Mouse (Mus musculus) liver, embryonic 13.5 days (tissue): ENCODE measurements around the gene Glce. TPM values are rescaled to one million over a fixed set of nuclear protein-coding genes. Genes with fewer than 3 reads are reported as not detected.

ENCODE experiments used
- ATAC-seq: fragments of 200-750 bp; cut with Nextera tagmentation; 2 replicates; pipeline ENCODE4 v1.8.0; 2017; ENCODE audit warnings: low read depth, mild to moderate bottlenecking, moderate number of reproducible peaks, moderate library complexity
- DNase-seq: peaks from one replicate; pipeline ENCODE4 v3.0.0; 2022
- H3K27ac ChIP-seq: fragments of 300-500 bp; sonication (generic); 2 replicates; pipeline ENCODE4 v1.5.1; 2015; ENCODE audit warnings: moderate library complexity, mild to moderate bottlenecking, inconsistent platforms
- H3K27me3 ChIP-seq: fragments of 300-500 bp; sonication (generic); 2 replicates; pipeline ENCODE4 v1.6.1; 2015; ENCODE audit warnings: mild to moderate bottlenecking, inconsistent platforms
- H3K36me3 ChIP-seq: fragments of 300-500 bp; sonication (generic); 2 replicates; pipeline ENCODE4 v1.6.1; 2015; ENCODE audit warnings: mild to moderate bottlenecking, inconsistent platforms
- H3K4me1 ChIP-seq: fragments of 300-500 bp; sonication (generic); replicated peaks from 2 replicates; pipeline ENCODE4 v1.6.1; 2015; ENCODE audit warnings: inconsistent platforms
- H3K4me2 ChIP-seq: fragments of 300-500 bp; sonication (generic); 2 replicates; pipeline ENCODE4 v1.6.1; 2015; ENCODE audit warnings: inconsistent platforms, mild to moderate bottlenecking, moderate library complexity
- H3K4me3 ChIP-seq: fragments of 300-500 bp; sonication (generic); replicated peaks from 2 replicates; pipeline ENCODE4 v1.5.1; 2015; ENCODE audit warnings: mild to moderate bottlenecking, inconsistent platforms
- H3K9ac ChIP-seq: fragments of 300-500 bp; sonication (generic); 2 replicates; pipeline ENCODE4 v1.6.1; 2015; ENCODE audit warnings: mild to moderate bottlenecking, inconsistent platforms
- H3K9me3 ChIP-seq: fragments of 300-500 bp; sonication (generic); replicated peaks from 2 replicates; pipeline ENCODE4 v1.6.1; 2016; ENCODE audit warnings: inconsistent platforms
- WGBS: fragments of 180-500 bp; shearing (Covaris S2); methylation state at CpG from one replicate; pipeline ENCODE4 v1.1.7; 2015; ENCODE audit not compliant: insufficient replicate concordance; 5-methylcytosine and 5-hydroxymethylcytosine counted together
- polyA plus RNA-seq: library from polyadenylated mRNA; unstranded; fragments of >200 nt; fragmentation: Nextera tagmentation; extraction: Ambion mirVana; gene quantifications from 2 replicates; pipeline ENCODE4 v1.2.1, GENCODE M21; 2015

Glce gene
- 5.3 and 7.6 TPM in 2 replicates for polyA plus RNA-seq

GRCm38 (mm10) chr9:62122508-62123215, at the start of gene Glce:
Glce (minus strand) TSS chr9:62122655.
- peak within 1 kb of the TSS; percentile 99 for H3K4me2 ChIP-seq
- DNase-seq (peak; percentile 98), ATAC-seq (peak; percentile 99)
- H3K9me3 ChIP-seq: no peaks in the 10 kb centered on the region
- H3K4me3 ChIP-seq: peak within 1 kb of the TSS; percentile 81
- peaks cover 26% of the 10 kb centered on the region for H3K4me1 ChIP-seq
- H3K27me3 ChIP-seq: peaks cover 12% of the 10 kb centered on the region
- peak within 1 kb of the TSS; percentile 79 for H3K27ac ChIP-seq
- under 1% methylated on average over 51 of the region's 51 CpGs for WGBS
- peak within 1 kb of the TSS; percentile 90 for H3K9ac ChIP-seq
- H3K36me3 ChIP-seq: no peaks in the 10 kb centered on the region

DNA sequence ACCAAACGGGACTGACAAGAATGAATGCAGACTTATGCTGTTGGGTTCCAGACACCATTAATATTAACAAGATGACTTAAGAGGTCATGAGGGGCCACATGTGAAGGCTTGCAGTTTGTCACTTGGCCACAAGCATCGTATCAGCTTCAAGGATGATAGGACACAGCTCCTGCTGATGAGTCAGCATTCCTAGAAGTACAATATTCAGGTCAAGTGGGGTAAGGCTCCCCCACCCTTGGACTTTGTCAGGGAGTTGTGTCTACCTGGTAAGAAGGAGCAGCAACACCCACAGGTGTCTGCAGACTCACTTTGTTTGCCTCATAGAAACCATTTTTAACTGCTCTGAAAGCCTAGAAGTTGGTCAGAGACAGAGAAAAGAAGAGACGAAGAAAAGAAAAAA, 49.8 kb upstream of the Glce start:
- Histone ChIP-seq H3K4me1 (no peaks in the 10 kb centered on the region), H3K9me3 (no peaks in the 10 kb centered on the region), H3K9ac (no peak overlapping the region), H3K27me3 (no peaks in the 10 kb centered on the region), H3K27ac (no peak overlapping the region), H3K4me3 (no peak overlapping the region), H3K36me3 (no peaks in the 10 kb centered on the region), H3K4me2 (no peak overlapping the region)
- 41% methylated on average over 3 of the region's 3 CpGs for WGBS
- ATAC-seq (no peak), DNase-seq (no peak)

- H3K36me3 ChIP-seq: no peaks in the 10 kb centered on the region
- H3K9me3 ChIP-seq: no peaks in the 10 kb centered on the region
- H3K4me1 ChIP-seq: no peaks in the 10 kb centered on the region
- DNase-seq: no peak
- H3K4me3 ChIP-seq: no peak overlapping the region
- H3K27ac ChIP-seq: no peak overlapping the region
- H3K4me2 ChIP-seq: no peak overlapping the region
- H3K27me3 ChIP-seq: no peaks in the 10 kb centered on the region
- ATAC-seq: no peak
- WGBS: 62% methylated on average over 2 of the region's 2 CpGs
- H3K9ac ChIP-seq: no peak overlapping the region
Observed at GRCm38 (mm10) chr9:62170921-62171320, 48.5 kb upstream of the Glce start.

DNA sequence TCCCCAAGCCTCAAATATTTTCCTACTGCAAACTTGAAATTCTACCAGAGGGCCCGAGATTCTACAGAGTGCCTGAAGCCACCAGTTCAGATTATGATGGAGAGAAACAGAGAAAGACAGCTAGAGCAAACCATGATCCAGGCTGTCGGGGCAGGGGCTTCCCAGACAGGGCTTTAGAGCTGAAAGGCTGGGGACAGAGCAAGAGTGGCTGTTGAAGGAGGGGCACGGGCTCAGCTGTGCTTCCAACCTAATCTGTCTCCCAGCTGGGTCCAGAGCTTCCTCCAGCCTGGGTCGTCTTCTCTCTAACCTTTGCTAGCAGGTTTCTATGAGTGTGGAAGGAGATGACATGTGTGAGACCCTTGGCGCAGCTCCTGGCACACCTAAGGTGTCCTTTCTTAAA, 44.2 kb upstream of the Glce start:
- ATAC-seq: no peak
- 51% methylated on average over 5 of the region's 5 CpGs for WGBS
- Histone ChIP-seq H3K27me3 (no peaks in the 10 kb centered on the region), H3K36me3 (no peaks in the 10 kb centered on the region), H3K4me2 (no peak overlapping the region), H3K4me3 (no peak overlapping the region), H3K4me1 (no peaks in the 10 kb centered on the region), H3K9ac (no peak overlapping the region), H3K27ac (no peak overlapping the region), H3K9me3 (no peaks in the 10 kb centered on the region)
- no peak for DNase-seq

DNA sequence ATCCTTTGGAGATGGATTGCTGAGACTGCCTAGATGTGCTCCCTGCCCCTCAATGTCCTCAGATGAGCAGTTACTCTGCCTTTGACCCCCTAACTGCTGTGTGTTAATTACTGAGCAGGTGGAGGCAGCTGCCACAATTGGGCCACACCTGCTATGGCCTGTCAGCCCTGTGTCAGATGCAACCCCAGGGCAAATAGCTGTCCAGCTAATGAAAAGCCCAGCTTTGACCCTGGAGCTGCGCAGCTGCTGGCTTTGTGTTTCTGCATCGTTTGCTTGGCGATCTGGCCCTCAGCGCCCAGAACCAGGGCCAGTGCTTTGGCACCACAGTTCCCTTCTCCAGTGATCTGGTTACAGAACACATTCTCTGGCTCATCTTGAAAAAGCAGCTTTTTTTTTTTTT, 43.7 kb upstream of the Glce start:
- no peaks in the 10 kb centered on the region for H3K36me3 ChIP-seq
- no peak overlapping the region for H3K4me3 ChIP-seq
- H3K27ac ChIP-seq: no peak overlapping the region
- 78% methylated on average over 4 of the region's 4 CpGs for WGBS
- ATAC-seq (no peak), DNase-seq (no peak)
- H3K27me3 ChIP-seq: no peaks in the 10 kb centered on the region
- no peak overlapping the region for H3K9ac ChIP-seq
- no peaks in the 10 kb centered on the region for H3K9me3 ChIP-seq
- no peak overlapping the region for H3K4me2 ChIP-seq
- no peaks in the 10 kb centered on the region for H3K4me1 ChIP-seq

- Histone ChIP-seq H3K9me3 (no peaks in the 10 kb centered on the region), H3K27me3 (no peaks in the 10 kb centered on the region), H3K36me3 (no peaks in the 10 kb centered on the region), H3K4me3 (no peak overlapping the region), H3K4me2 (no peak overlapping the region), H3K27ac (no peak overlapping the region), H3K9ac (no peak overlapping the region), H3K4me1 (no peaks in the 10 kb centered on the region)
- ATAC-seq (no peak), DNase-seq (no peak)
- WGBS: 59% methylated on average over 4 of the region's 4 CpGs
Observed at GRCm38 (mm10) chr9:62162889-62163291, 40.4 kb upstream of the Glce start.

- no peak overlapping the region for H3K27ac ChIP-seq
- ATAC-seq: no peak
- WGBS: 50% methylated on average over 6 of the region's 6 CpGs
Observed at GRCm38 (mm10) chr9:62160788-62161187, 38.3 kb upstream of the Glce start.

GRCm38 (mm10) chr9:62158746-62159145, 36.3 kb upstream of the Glce start:
- Histone ChIP-seq H3K27ac (no peak overlapping the region), H3K9me3 (no peaks in the 10 kb centered on the region), H3K4me3 (no peak overlapping the region), H3K27me3 (no peaks in the 10 kb centered on the region), H3K4me2 (no peak overlapping the region), H3K9ac (no peak overlapping the region), H3K36me3 (no peaks in the 10 kb centered on the region), H3K4me1 (no peaks in the 10 kb centered on the region)
- DNase-seq (no peak), ATAC-seq (no peak)
- whole genome bisulfite sequencing: 62% methylated on average over 4 of the region's 4 CpGs

More at GRCm38 (mm10) chr9:62160788-62161187, 38.3 kb upstream of the Glce start:
- H3K4me2 ChIP-seq: no peak overlapping the region
- H3K9me3 ChIP-seq: no peaks in the 10 kb centered on the region
- no peaks in the 10 kb centered on the region for H3K4me1 ChIP-seq
- H3K9ac ChIP-seq: no peak overlapping the region
- no peaks in the 10 kb centered on the region for H3K27me3 ChIP-seq
- DNase-seq: no peak
- H3K4me3 ChIP-seq: no peak overlapping the region
- no peaks in the 10 kb centered on the region for H3K36me3 ChIP-seq

DNA sequence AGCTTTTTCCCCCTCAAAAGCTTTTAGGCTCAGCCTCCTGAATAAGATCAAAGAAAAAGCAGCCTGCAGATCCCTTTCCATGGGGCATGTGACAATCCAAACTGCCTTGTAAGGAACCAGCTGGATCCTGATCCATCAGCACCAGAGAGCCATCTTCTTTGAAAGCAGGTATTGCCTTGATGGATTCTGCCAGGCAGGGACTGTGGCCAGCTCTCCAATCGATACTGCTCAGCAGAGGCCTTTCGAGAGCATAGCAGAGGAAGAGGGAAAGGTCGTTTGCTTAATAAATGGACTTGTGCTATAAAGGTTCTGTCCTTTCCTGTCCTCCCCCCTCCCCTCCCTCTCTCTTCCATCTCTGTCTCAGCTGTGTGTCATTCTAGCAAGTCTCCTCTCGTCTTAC, 33.4 kb upstream of the Glce start:
- WGBS: 31% methylated on average over 4 of the region's 4 CpGs
- Histone ChIP-seq H3K36me3 (no peaks in the 10 kb centered on the region), H3K4me1 (no peaks in the 10 kb centered on the region), H3K9ac (no peak overlapping the region), H3K27ac (no peak overlapping the region), H3K4me3 (no peak overlapping the region), H3K27me3 (no peaks in the 10 kb centered on the region), H3K4me2 (no peak overlapping the region), H3K9me3 (no peaks in the 10 kb centered on the region)
- ATAC-seq (no peak), DNase-seq (no peak)

DNA sequence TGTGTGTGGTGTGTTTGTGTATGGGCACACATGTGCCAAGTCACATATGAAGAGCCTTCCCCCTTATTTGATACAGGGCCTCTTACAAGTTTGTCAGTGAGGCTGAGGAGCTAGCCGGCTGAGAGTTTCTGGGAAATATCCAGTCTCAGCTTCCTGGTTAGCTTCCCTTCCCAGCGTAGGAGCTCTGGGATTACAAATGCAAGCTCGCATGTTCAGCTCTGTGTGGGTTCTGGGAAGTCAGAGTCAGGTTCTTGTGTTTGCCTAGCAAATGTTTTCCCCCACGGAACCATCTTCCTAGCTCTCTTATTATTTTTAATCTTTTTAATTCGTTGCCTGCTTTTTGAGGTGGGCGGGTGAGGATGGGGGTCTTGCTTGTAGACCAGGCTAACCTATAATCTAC, 32.9 kb upstream of the Glce start:
- no peak for ATAC-seq
- H3K9me3 ChIP-seq: no peaks in the 10 kb centered on the region

GRCm38 (mm10) chr9:62154956-62155355, 32.5 kb upstream of the Glce start:
- Histone ChIP-seq H3K27me3 (no peaks in the 10 kb centered on the region), H3K9ac (no peak overlapping the region), H3K27ac (no peak overlapping the region), H3K36me3 (no peaks in the 10 kb centered on the region), H3K9me3 (no peaks in the 10 kb centered on the region), H3K4me3 (no peak overlapping the region), H3K4me2 (no peak overlapping the region), H3K4me1 (no peaks in the 10 kb centered on the region)
- DNase-seq: no peak
- WGBS: 64% methylated on average over 7 of the region's 7 CpGs
- no peak for ATAC-seq

More for the DNA sequence above, 32.9 kb upstream of the Glce start:
- Histone ChIP-seq H3K27me3 (no peaks in the 10 kb centered on the region), H3K4me1 (no peaks in the 10 kb centered on the region), H3K4me2 (no peak overlapping the region), H3K27ac (no peak overlapping the region), H3K36me3 (no peaks in the 10 kb centered on the region), H3K9ac (no peak overlapping the region), H3K4me3 (no peak overlapping the region)
- WGBS: 57% methylated on average over 6 of the region's 6 CpGs
- no peak for DNase-seq

- Histone ChIP-seq H3K4me1 (no peaks in the 10 kb centered on the region), H3K27me3 (no peaks in the 10 kb centered on the region), H3K4me3 (no peak overlapping the region), H3K9ac (no peak overlapping the region), H3K36me3 (no peaks in the 10 kb centered on the region), H3K9me3 (no peaks in the 10 kb centered on the region), H3K4me2 (no peak overlapping the region), H3K27ac (no peak overlapping the region)
- WGBS: 57% methylated on average over 3 of the region's 3 CpGs
- DNase-seq: no peak
- ATAC-seq: no peak
Observed at GRCm38 (mm10) chr9:62154551-62154950, 32.1 kb upstream of the Glce start.
